Mouse (Mus musculus): ENCODE data around the gene Grb2. TPM values are rescaled to one million over a fixed set of nuclear protein-coding genes. Genes with fewer than 3 reads are reported as not detected.

Gene Grb2
- polyA plus RNA-seq, 1 experiment from 2014 or later, result 40.4 TPM

DNA sequence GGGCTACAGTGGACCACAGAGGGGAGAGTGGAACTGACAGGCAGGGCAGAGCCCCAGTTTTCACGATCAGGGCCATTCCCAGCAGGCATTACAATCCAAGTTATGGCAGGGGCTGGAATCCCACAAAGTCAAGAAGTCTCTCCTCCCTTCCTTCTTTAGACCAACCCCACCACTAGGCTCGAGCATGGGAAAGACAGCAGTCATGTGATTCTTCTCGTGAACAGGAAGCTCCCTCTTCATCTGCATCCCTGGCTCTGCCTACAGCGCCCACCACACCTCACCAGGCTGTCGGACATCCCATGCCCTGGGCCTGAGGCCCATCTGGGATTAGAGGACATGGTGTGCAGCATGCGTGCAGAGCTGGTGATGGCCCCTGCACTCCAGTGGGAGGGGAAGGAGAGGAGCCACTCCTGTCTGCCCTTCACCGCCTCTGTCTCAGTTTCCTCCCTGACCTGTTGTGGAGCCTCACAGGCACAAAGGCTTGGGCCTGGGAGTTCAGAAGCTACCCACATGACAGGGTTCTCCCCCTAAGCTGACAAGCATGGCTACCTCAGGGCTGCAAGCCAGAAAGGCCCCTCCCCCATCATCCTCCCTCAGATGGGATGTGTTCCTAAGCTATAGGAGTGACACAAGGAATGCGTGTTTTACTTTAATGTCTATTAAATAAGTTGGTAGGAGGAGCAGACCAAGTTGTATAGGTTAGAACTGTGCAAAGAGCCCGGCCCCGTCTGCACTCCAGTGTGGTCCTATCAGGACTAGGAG, 93.9 kb downstream of the Grb2 start:
- peaks cover 19% of the 10 kb centered on the region for H3K4me1 ChIP-seq (ENCODE audit: insufficient read depth)
- no peak overlapping the region for H3K27ac ChIP-seq (ENCODE audit: low read depth)
- no peak for DNase-seq

DNA sequence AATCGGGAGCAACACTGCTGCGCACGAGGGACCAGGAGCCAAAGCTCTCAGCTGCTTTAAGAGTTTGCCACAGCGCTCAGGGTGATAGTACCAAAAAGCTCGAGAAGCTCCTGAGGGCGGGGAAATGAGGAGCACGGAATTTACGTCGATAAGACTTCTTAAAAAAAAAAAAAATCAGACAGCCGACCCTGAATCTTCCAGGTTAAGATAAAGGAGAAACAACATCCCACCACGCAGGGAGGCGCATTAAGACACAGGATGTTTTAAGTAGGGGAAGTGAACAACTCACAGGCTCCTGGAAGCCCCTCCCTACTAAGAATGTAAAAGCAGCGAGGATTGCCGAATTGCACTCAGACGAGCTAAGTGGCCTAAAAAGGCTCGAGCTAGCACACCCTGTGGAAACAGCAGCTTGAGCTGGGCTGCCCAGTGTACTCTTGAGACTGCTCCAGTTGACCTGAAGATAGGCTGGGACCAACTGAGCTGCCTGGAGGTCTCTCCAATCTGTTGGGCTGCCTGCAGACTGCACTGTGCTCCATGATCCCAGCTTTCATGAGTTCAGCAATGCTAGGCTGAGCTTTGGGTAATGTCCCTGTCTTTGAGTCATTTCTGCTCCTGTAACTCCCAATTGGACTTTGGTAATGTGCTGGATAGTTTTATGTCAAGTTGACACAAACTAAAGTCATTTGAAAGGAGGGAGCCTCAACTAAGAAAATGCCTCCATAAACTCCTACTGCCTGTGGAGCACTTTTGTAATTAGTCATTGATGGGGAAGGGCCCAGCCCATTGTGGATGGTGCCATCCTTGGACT, 95.1 kb downstream of the Grb2 start:
- H3K27me3 ChIP-seq (ENCODE audit: insufficient read depth, low read length), result no peaks in the 10 kb centered on the region
- peak overlapping the region; percentile 97 for H3K4me2 ChIP-seq (ENCODE audit: low read depth, low read length)
- DNase-seq, result peak; percentile 37
- peak overlapping the region; percentile 62 for H3K4me3 ChIP-seq (ENCODE audit: low read depth, low read length)
- under 1% methylated on average over 16 of the region's 16 CpGs for WGBS (ENCODE audit: insufficient replicate concordance)
- H3K9ac ChIP-seq (replicated peaks), result peak overlapping the region; percentile 81
- H3K36me3 ChIP-seq (replicated peaks; ENCODE audit: insufficient read depth, low read length), result peaks cover 25% of the 10 kb centered on the region
- peak overlapping the region; percentile 99 for H3K27ac ChIP-seq (ENCODE audit: low read depth)
- TF ChIP-seq CTCF (IDR thresholded peaks at IDR 0.05; ENCODE audit: low read depth), result no peak
- ATAC-seq, result peak; percentile 3
- H3K9me3 ChIP-seq (ENCODE audit: low read length), result no peaks in the 10 kb centered on the region
- H3K4me1 ChIP-seq (ENCODE audit: insufficient read depth), result peaks cover 19% of the 10 kb centered on the region

More for the DNA sequence above, 93.9 kb downstream of the Grb2 start:
- no peak overlapping the region for H3K4me3 ChIP-seq (ENCODE audit: low read depth, low read length)
- no peaks in the 10 kb centered on the region for H3K9me3 ChIP-seq (ENCODE audit: low read length)
- TF ChIP-seq EP300 (IDR thresholded peaks at IDR 0.05; ENCODE audit: low read depth) (no peak), CTCF (IDR thresholded peaks at IDR 0.05; ENCODE audit: low read depth) (no peak)
- no peaks in the 10 kb centered on the region for H3K27me3 ChIP-seq (ENCODE audit: insufficient read depth, low read length)
- no peak overlapping the region for H3K9ac ChIP-seq (replicated peaks)
- no peak for ATAC-seq
- peaks cover 13% of the 10 kb centered on the region for H3K36me3 ChIP-seq (replicated peaks; ENCODE audit: insufficient read depth, low read length)
- 80% methylated on average over 10 of the region's 10 CpGs for WGBS (ENCODE audit: insufficient replicate concordance)
- no peak overlapping the region for H3K4me2 ChIP-seq (ENCODE audit: low read depth, low read length)

DNA sequence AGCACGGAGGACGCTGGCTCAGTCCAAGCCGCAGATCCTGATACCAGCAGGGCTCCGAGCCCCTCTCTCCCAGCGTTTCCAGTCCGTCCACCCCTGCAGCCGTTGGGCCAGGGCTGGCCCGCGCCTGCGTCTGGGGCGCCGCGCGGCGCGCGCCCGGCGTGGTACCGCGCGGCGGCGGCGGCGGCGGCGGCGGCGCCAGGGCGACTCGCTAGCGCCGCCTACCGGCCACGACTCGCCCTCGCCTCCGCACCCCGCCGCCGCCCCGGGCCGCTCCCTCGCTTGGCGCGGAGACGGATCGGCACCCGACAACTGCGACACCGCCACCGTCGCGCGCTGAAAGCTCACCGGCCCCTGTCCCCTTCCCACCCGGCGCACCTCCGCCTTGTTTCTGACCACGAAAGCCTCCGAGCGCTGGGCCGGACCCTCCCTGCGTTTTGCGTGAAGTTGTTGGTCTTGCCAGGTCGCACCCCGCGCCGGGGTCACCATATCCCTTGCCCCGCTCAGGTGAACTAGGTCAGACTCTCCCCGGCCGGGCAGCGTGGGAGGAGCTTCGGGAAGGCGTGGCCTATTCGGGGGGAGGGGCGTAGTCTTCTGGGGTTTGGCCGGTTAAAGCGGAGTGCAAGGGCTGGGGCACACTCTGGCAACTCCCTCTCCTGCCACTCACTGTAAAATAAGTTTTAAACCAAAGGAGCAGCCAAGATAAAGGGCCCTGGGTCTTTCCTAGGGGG, 95.8 kb downstream of the Grb2 start, which contains the start of gene Mif4gd:
Gene Mif4gd (minus strand): TSS at position 560 of the 728 bp plus-strand sequence.
- Histone ChIP-seq H3K4me1 (ENCODE audit: insufficient read depth) (peaks cover 19% of the 10 kb centered on the region), H3K9me3 (ENCODE audit: low read length) (no peaks in the 10 kb centered on the region), H3K4me3 (ENCODE audit: low read depth, low read length) (peak within 1 kb of the TSS; percentile 62), H3K27me3 (ENCODE audit: insufficient read depth, low read length) (no peaks in the 10 kb centered on the region), H3K4me2 (ENCODE audit: low read depth, low read length) (peak within 1 kb of the TSS; percentile 97), H3K27ac (ENCODE audit: low read depth) (peak within 1 kb of the TSS; percentile 99), H3K36me3 (replicated peaks; ENCODE audit: insufficient read depth, low read length) (peaks cover 33% of the 10 kb centered on the region), H3K9ac (replicated peaks) (peak within 1 kb of the TSS; percentile 81)
- TF ChIP-seq EP300 (IDR thresholded peaks at IDR 0.05; ENCODE audit: low read depth), result no peak
- peak; percentile 70 for TF ChIP-seq CTCF (IDR thresholded peaks at IDR 0.05; ENCODE audit: low read depth)
- ATAC-seq (peak; percentile 89), DNase-seq (peak; percentile 97)
- WGBS (ENCODE audit: insufficient replicate concordance), result under 1% methylated on average over 60 of the region's 80 CpGs

DNA sequence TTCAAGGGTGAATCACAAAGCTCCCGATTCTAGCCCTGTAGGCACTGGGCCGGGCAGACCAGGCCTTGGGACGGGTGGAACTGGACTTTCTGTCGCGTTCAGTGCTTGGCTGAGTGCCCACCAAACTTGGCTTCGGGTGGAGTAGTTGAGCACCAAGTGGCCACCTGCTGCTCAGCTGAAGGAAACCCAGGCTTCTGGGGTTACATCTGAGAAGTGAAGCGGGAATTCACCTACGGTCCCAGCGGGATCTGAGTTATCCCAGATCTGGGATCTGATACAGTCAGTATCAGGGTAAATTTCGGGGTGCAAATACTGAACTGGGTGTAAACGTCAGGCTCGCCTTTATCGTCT, 96.4 kb downstream of the Grb2 start:
- Histone ChIP-seq H3K9me3 (ENCODE audit: low read length) (no peaks in the 10 kb centered on the region), H3K4me3 (ENCODE audit: low read depth, low read length) (peak overlapping the region; percentile 62), H3K4me1 (ENCODE audit: insufficient read depth) (peaks cover 19% of the 10 kb centered on the region), H3K36me3 (replicated peaks; ENCODE audit: insufficient read depth, low read length) (peaks cover 38% of the 10 kb centered on the region), H3K4me2 (ENCODE audit: low read depth, low read length) (peak overlapping the region; percentile 97), H3K9ac (replicated peaks) (peak overlapping the region; percentile 81), H3K27ac (ENCODE audit: low read depth) (peak overlapping the region; percentile 99), H3K27me3 (ENCODE audit: insufficient read depth, low read length) (no peaks in the 10 kb centered on the region)
- under 1% methylated on average over 13 of the region's 13 CpGs for WGBS (ENCODE audit: insufficient replicate concordance)
- DNase-seq (peak; percentile 84), ATAC-seq (peak; percentile 49)
- TF ChIP-seq EP300 (IDR thresholded peaks at IDR 0.05; ENCODE audit: low read depth), result no peak
- TF ChIP-seq CTCF (IDR thresholded peaks at IDR 0.05; ENCODE audit: low read depth), result peak; percentile 28

DNA sequence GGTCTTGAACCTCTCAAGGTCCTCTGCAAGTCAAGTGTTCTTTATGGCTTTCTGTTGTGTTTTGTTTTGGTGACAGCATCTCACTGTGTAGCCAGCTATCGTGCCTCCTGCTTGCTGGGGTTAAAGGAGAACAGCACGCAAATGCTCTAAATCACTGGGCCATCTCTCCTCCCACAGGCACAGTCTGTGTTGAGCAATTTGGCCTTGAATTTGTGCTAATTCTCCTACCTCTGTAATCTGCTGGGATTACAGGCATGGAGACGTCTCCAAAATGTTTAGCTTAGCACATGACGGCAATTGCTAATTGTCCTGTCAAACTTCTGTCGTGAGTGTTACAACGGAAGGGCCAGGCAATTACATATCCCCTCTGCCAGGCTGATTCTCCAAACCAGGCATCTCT, 97.2 kb downstream of the Grb2 start:
- H3K9me3 ChIP-seq (ENCODE audit: low read length), result no peaks in the 10 kb centered on the region
- ATAC-seq (no peak), DNase-seq (no peak)
- peak overlapping the region; percentile 97 for H3K4me2 ChIP-seq (ENCODE audit: low read depth, low read length)
- H3K4me1 ChIP-seq (ENCODE audit: insufficient read depth), result peaks cover 19% of the 10 kb centered on the region
- peak overlapping the region; percentile 16; the same call in 1 of the 2 replicates for H3K27ac ChIP-seq (ENCODE audit: low read depth)
- peaks cover 44% of the 10 kb centered on the region for H3K36me3 ChIP-seq (replicated peaks; ENCODE audit: insufficient read depth, low read length)
- WGBS (ENCODE audit: insufficient replicate concordance), result 63% methylated on average over 6 of the region's 6 CpGs
- peak overlapping the region; percentile 81 for H3K9ac ChIP-seq (replicated peaks)
- no peaks in the 10 kb centered on the region for H3K27me3 ChIP-seq (ENCODE audit: insufficient read depth, low read length)
- TF ChIP-seq CTCF (IDR thresholded peaks at IDR 0.05; ENCODE audit: low read depth) (no peak), EP300 (IDR thresholded peaks at IDR 0.05; ENCODE audit: low read depth) (no peak)
- H3K4me3 ChIP-seq (ENCODE audit: low read depth, low read length), result no peak overlapping the region

DNA sequence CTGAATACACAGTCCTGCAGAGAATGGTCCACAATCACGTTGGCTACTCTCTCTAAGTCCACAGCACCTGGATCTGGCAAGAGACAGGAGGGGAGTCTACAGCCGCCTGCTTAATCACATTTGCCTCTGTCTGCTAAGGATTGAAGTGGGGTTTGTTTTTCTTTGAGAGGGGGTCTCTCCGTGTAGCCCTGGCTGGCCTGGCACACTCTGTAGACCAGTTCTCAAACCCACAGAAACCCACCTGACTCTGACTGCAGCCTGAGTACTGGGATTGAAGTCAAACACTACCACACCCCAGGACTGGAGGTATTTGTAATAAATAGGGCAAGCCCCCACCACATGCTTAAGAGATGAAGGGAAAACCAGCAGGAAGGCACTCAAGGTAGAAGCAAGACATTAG, 98.8 kb downstream of the Grb2 start:
- H3K4me2 ChIP-seq (ENCODE audit: low read depth, low read length), result no peak overlapping the region
- H3K27me3 ChIP-seq (ENCODE audit: insufficient read depth, low read length), result no peaks in the 10 kb centered on the region
- peaks cover 29% of the 10 kb centered on the region for H3K4me1 ChIP-seq (ENCODE audit: insufficient read depth)
- no peaks in the 10 kb centered on the region for H3K9me3 ChIP-seq (ENCODE audit: low read length)
- peaks cover 48% of the 10 kb centered on the region for H3K36me3 ChIP-seq (replicated peaks; ENCODE audit: insufficient read depth, low read length)
- 69% methylated on average over 3 of the region's 3 CpGs for WGBS (ENCODE audit: insufficient replicate concordance)
- no peak overlapping the region for H3K9ac ChIP-seq (replicated peaks)
- no peak overlapping the region for H3K27ac ChIP-seq (ENCODE audit: low read depth)
- no peak overlapping the region for H3K4me3 ChIP-seq (ENCODE audit: low read depth, low read length)
- no peak for ATAC-seq
- no peak for DNase-seq
- TF ChIP-seq EP300 (IDR thresholded peaks at IDR 0.05; ENCODE audit: low read depth) (no peak), CTCF (IDR thresholded peaks at IDR 0.05; ENCODE audit: low read depth) (no peak)

All from liver, postnatal 0 days (tissue).